Mouse (Mus musculus) mouse embryonic stem cell (cell line): Measurements from ENCODE around the gene Epc2.
"Not testable (repeated sequence)": the region's sequence is repeated elsewhere in the genome, so short reads cannot be mapped to it uniquely, and the experiment has no call there.

ENCODE experiments used
- in situ Hi-C, 2 experiments: fragments of 300-500 bp; cut with MboI; formaldehyde crosslinking; loops; 1 replicate in 1 of 2; 3 replicates in 1 of 2; pipeline ENCODE4 v1.14.3; 2019 to 2020; ENCODE audit warnings: low sequenced_read_pairs in 2 of 2, low pct_unique_long_range_greater_than_20kb in 1 of 2, mixed read lengths in 1 of 2; ENCODE audit not compliant: unreplicated experiment in 1 of 2

Gene Epc2

GRCm38 (mm10) chr2:49465672-49466222 is 14.5 kb downstream of the Epc2 start:
- in situ Hi-C loops = no loop called here

- in situ Hi-C loops = no loop called here
Measured at GRCm38 (mm10) chr2:49467038-49467437, 15.8 kb downstream of the Epc2 start.

GRCm38 (mm10) chr2:49471188-49471587 is 19.9 kb downstream of the Epc2 start:
- in situ Hi-C loops = no loop called here

GRCm38 (mm10) chr2:49471641-49472355 is 20.5 kb downstream of the Epc2 start:
- in situ Hi-C loops = no loop called here

- in situ Hi-C loops = no loop called here
Measured at GRCm38 (mm10) chr2:49472443-49472842, 21.2 kb downstream of the Epc2 start.

- in situ Hi-C loops = no loop called here
Measured at GRCm38 (mm10) chr2:49482146-49482545, 30.9 kb downstream of the Epc2 start.

- in situ Hi-C loops = no loop called here
Measured at GRCm38 (mm10) chr2:49483382-49483781, 32.1 kb downstream of the Epc2 start.

- in situ Hi-C loops = no loop called here
Measured at GRCm38 (mm10) chr2:49501435-49501834, 50.1 kb downstream of the Epc2 start.

- in situ Hi-C loops = no loop called here
Measured at GRCm38 (mm10) chr2:49503596-49503995, 52.3 kb downstream of the Epc2 start.

GRCm38 (mm10) chr2:49505151-49505550 is 53.9 kb downstream of the Epc2 start:
- in situ Hi-C loops = not testable (repeated sequence)

- in situ Hi-C loops = no loop called here
Measured at GRCm38 (mm10) chr2:49510832-49511231, 59.5 kb downstream of the Epc2 start.

GRCm38 (mm10) chr2:49516011-49516410 is 64.7 kb downstream of the Epc2 start:
- in situ Hi-C loops = no loop called here

GRCm38 (mm10) chr2:49520409-49520808 is 69.1 kb downstream of the Epc2 start:
- in situ Hi-C loops = no loop called here

GRCm38 (mm10) chr2:49520989-49521388 is 69.7 kb downstream of the Epc2 start:
- in situ Hi-C loops = no loop called here

GRCm38 (mm10) chr2:49521564-49521963 is 70.3 kb downstream of the Epc2 start:
- in situ Hi-C loops = no loop called here

GRCm38 (mm10) chr2:49522578-49522977 is 71.3 kb downstream of the Epc2 start:
- in situ Hi-C loops = no loop called here

GRCm38 (mm10) chr2:49537147-49537546 is 85.9 kb downstream of the Epc2 start:
- in situ Hi-C loops = no loop called here

- in situ Hi-C loops = no loop called here
Measured at GRCm38 (mm10) chr2:49538056-49538455, 86.8 kb downstream of the Epc2 start.

GRCm38 (mm10) chr2:49539745-49540144 is 88.5 kb downstream of the Epc2 start:
- in situ Hi-C loops = no loop called here

GRCm38 (mm10) chr2:49547813-49548212 is 96.5 kb downstream of the Epc2 start:
- in situ Hi-C loops = no loop called here
